Mouse (Mus musculus) G1E (cell line): ENCODE results near the gene Kri1. TPM values are rescaled to one million over a fixed set of nuclear protein-coding genes. Genes with fewer than 3 reads are reported as not detected.

Experiments used
- ATAC-seq: 2 replicates; pipeline ENCODE4 v1.8.0; 2016; ENCODE audit warnings: mild to moderate bottlenecking; ENCODE audit not compliant: insufficient number of reproducible peaks, poor library complexity, low FRiP score, severe bottlenecking; ENCODE audit errors: extremely low read depth
- DNase-seq: peaks from one replicate; pipeline ENCODE4 v3.0.0; 2012; ENCODE audit warnings: low spot score
- H3K27me3 ChIP-seq: 2 replicates; pipeline ENCODE4 v1.6.1; 2012; ENCODE audit warnings: mild to moderate bottlenecking, low read length, inconsistent platforms; ENCODE audit not compliant: insufficient read depth
- H3K36me3 ChIP-seq: replicated peaks from 2 replicates; pipeline ENCODE3; 2012; ENCODE audit warnings: mild to moderate bottlenecking, inconsistent platforms
- H3K4me1 ChIP-seq: 2 replicates; pipeline ENCODE4 v1.6.1; 2012; ENCODE audit warnings: low read depth, low read length, inconsistent platforms, mixed read lengths; ENCODE audit not compliant: insufficient read depth
- H3K4me3 ChIP-seq: 2 replicates; pipeline ENCODE4 v1.5.1; 2012; ENCODE audit warnings: low read depth, mild to moderate bottlenecking, inconsistent platforms, low read length, moderate library complexity, mixed read lengths
- H3K9me3 ChIP-seq: replicated peaks from 2 replicates; pipeline ENCODE4 v1.6.1; 2012; ENCODE audit warnings: inconsistent platforms
- CTCF ChIP-seq: IDR thresholded peaks from 2 replicates; pipeline ENCODE4 v1.5.1; 2012; ENCODE audit warnings: low read depth, low read length, inconsistent platforms, mixed read lengths
- GATA1 ChIP-seq: IDR thresholded peaks from 2 replicates; pipeline ENCODE4 v1.6.1; 2012; ENCODE audit warnings: borderline replicate concordance, low read length, inconsistent platforms, mixed read lengths
- GATA2 ChIP-seq: IDR thresholded peaks from 2 replicates; pipeline ENCODE4 v1.6.1; 2012; ENCODE audit warnings: low read depth, low read length, inconsistent platforms, borderline replicate concordance
- POLR2AphosphoS5 ChIP-seq: IDR thresholded peaks from 2 replicates; pipeline ENCODE4 v1.6.1; 2012; ENCODE audit warnings: low read depth, low read length, inconsistent platforms; ENCODE audit not compliant: insufficient replicate concordance
- TAL1 ChIP-seq: conservative IDR thresholded peaks from 2 replicates; pipeline ENCODE4 v1.6.1; 2012; ENCODE audit warnings: low read depth, low read length, inconsistent platforms, mixed read lengths
- polyA plus RNA-seq: library from polyadenylated mRNA; stranded (reverse); fragments of >175 nt; gene quantifications from 2 replicates; pipeline ENCODE4 v1.2.3, GENCODE M21; 2012
- total RNA-seq, 2 experiments: library from RNA; stranded (forward) in 1 of 2; stranded (reverse) in 1 of 2; fragments of 200-1000 nt in 1 of 2; fragments of >200 nt in 1 of 2; fragmentation: Nextera tagmentation in 1 of 2; gene quantifications; 2 replicates each; pipeline ENCODE4 v1.2.3; 2014 to 2017

Kri1 gene
- total and polyA plus RNA-seq, 3 experiments = 45.4 to 89.3 (median 56.6) TPM

GRCm38 (mm10) chr9:21290589-21290988 lies 2.8 kb upstream of the Kri1 start:
- Histone ChIP-seq H3K4me3 (peak overlapping the region; percentile 80), H3K9me3 (no peaks in the 10 kb centered on the region), H3K27me3 (peaks cover under 1% of the 10 kb centered on the region; the same call in 1 of the 2 replicates), H3K4me1 (peaks cover 45% of the 10 kb centered on the region), H3K36me3 (peaks cover 23% of the 10 kb centered on the region)
- ATAC-seq (no peak), DNase-seq (no peak)
- TF ChIP-seq TAL1 (no peak), GATA2 (no peak), GATA1 (no peak), POLR2AphosphoS5 (no peak), CTCF (no peak)

- ATAC-seq (no peak), DNase-seq (no peak)
- Histone ChIP-seq H3K36me3 (peaks cover 36% of the 10 kb centered on the region), H3K27me3 (no peaks in the 10 kb centered on the region), H3K9me3 (no peaks in the 10 kb centered on the region), H3K4me1 (peaks cover 52% of the 10 kb centered on the region), H3K4me3 (peak overlapping the region; percentile 87; the same call in 1 of the 2 replicates)
- no peak for TF ChIP-seq POLR2AphosphoS5
- no peak for TF ChIP-seq CTCF
- TF ChIP-seq TAL1 = no peak
- no peak for TF ChIP-seq GATA2
- no peak for TF ChIP-seq GATA1
Measured at GRCm38 (mm10) chr9:21289337-21289671, 1.5 kb upstream of the Kri1 start.

GRCm38 (mm10) chr9:21288404-21289336 lies 901 bp upstream of the Kri1 start:
- no peak for ATAC-seq
- Histone ChIP-seq H3K4me1 (peaks cover 52% of the 10 kb centered on the region), H3K9me3 (no peaks in the 10 kb centered on the region), H3K27me3 (no peaks in the 10 kb centered on the region), H3K4me3 (peak overlapping the region; percentile 87; the same call in 1 of the 2 replicates), H3K36me3 (peaks cover 43% of the 10 kb centered on the region)
- no peak for DNase-seq
- TF ChIP-seq GATA1 (no peak), GATA2 (no peak), POLR2AphosphoS5 (no peak), TAL1 (no peak), CTCF (no peak)

GRCm38 (mm10) chr9:21286753-21287152 lies 1.0 kb downstream of the Kri1 start:
- TF ChIP-seq CTCF = no peak
- TF ChIP-seq POLR2AphosphoS5 = no peak
- Histone ChIP-seq H3K27me3 (no peaks in the 10 kb centered on the region), H3K4me3 (peak overlapping the region; percentile 87), H3K9me3 (no peaks in the 10 kb centered on the region), H3K36me3 (peaks cover 61% of the 10 kb centered on the region), H3K4me1 (peaks cover 47% of the 10 kb centered on the region)
- no peak for ATAC-seq
- no peak for DNase-seq

GRCm38 (mm10) chr9:21283994-21284393 lies 3.8 kb downstream of the Kri1 start:
- Histone ChIP-seq H3K4me3 (no peak overlapping the region), H3K9me3 (no peaks in the 10 kb centered on the region), H3K36me3 (peaks cover 83% of the 10 kb centered on the region), H3K27me3 (no peaks in the 10 kb centered on the region), H3K4me1 (peaks cover 39% of the 10 kb centered on the region)
- TF ChIP-seq GATA2 (no peak), POLR2AphosphoS5 (no peak), CTCF (no peak), TAL1 (no peak), GATA1 (no peak)
- ATAC-seq = no peak
- DNase-seq = no peak

- no peak for ATAC-seq
- Histone ChIP-seq H3K36me3 (peaks cover 83% of the 10 kb centered on the region), H3K4me1 (peaks cover 37% of the 10 kb centered on the region), H3K9me3 (no peaks in the 10 kb centered on the region), H3K27me3 (no peaks in the 10 kb centered on the region), H3K4me3 (no peak overlapping the region)
- TF ChIP-seq POLR2AphosphoS5 (no peak), GATA2 (no peak), TAL1 (no peak), GATA1 (no peak), CTCF (no peak)
- DNase-seq = no peak
Measured at GRCm38 (mm10) chr9:21283591-21283990, 4.2 kb downstream of the Kri1 start.
